Mouse (Mus musculus) ES-Bruce4 (cell line): ENCODE measurements around the gene Ccnd2.

Experiments
- CTCF ChIP-seq: IDR thresholded peaks from one replicate; pipeline ENCODE4 v1.8.1; 2011; ENCODE audit warnings: low read depth, low read length
- EP300 ChIP-seq: IDR thresholded peaks from 2 replicates; pipeline ENCODE4 v1.6.1; 2011; ENCODE audit warnings: low read depth, low read length; ENCODE audit not compliant: insufficient read depth
- POLR2A ChIP-seq: IDR thresholded peaks from one replicate; pipeline ENCODE4 v1.8.1; 2011; ENCODE audit warnings: low read length; ENCODE audit not compliant: insufficient read depth

- TF ChIP-seq POLR2A (no peak), CTCF (no peak), EP300 (no peak)
Measured at GRCm38 (mm10) chr6:127196985-127197384, 45.0 kb upstream of the Ccnd2 start.
